Mouse (Mus musculus) thymus, postnatal 14 days (tissue): ENCODE results near the gene Prr12.
A peak's percentile ranks its signal among the peaks of the same experiment; 100 is the strongest.

Source experiments
- DNase-seq: peaks from one replicate; pipeline ENCODE4 v3.0.0; 2021

Prr12 gene

GRCm38 (mm10) chr7:44996672-44997071, 56.0 kb downstream of the Prr12 start:
- DNase-seq, result peak; percentile 34

- no peak for DNase-seq
Observed at GRCm38 (mm10) chr7:44986879-44987718, 65.6 kb downstream of the Prr12 start.

GRCm38 (mm10) chr7:44986192-44986878, 66.3 kb downstream of the Prr12 start, which contains the start of gene Prmt1:
Prmt1 (minus strand) TSS chr7:44986568.
- peak; percentile 97 for DNase-seq

GRCm38 (mm10) chr7:44985595-44986191, 67.0 kb downstream of the Prr12 start:
- peak; percentile 73 for DNase-seq

- DNase-seq, result no peak
Observed at GRCm38 (mm10) chr7:44984833-44985164, 67.9 kb downstream of the Prr12 start.

- DNase-seq, result no peak
Observed at GRCm38 (mm10) chr7:44983944-44984832, 68.5 kb downstream of the Prr12 start.

- DNase-seq, result peak; percentile 90
Observed at GRCm38 (mm10) chr7:44983085-44983484, 69.6 kb downstream of the Prr12 start.

GRCm38 (mm10) chr7:44981539-44981938, 71.1 kb downstream of the Prr12 start:
- no peak for DNase-seq

- no peak for DNase-seq
Observed at GRCm38 (mm10) chr7:44978300-44978699, 74.4 kb downstream of the Prr12 start.
